Mouse (Mus musculus) heart, adult 2 months (tissue): Measurements from ENCODE around the gene Tmem189.

Experiments
- CTCF ChIP-seq: fragments of 200-600 bp; IDR thresholded peaks from 2 replicates; pipeline ENCODE4 v1.8.1; 2022; ENCODE audit warnings: antibody characterized with exemption, mild to moderate bottlenecking, moderate library complexity
- POLR2A ChIP-seq: fragments of 200-500 bp; IDR thresholded peaks from 2 replicates; pipeline ENCODE4 v1.6.1; 2011; ENCODE audit warnings: mild to moderate bottlenecking, low read depth, low read length, control low read depth; ENCODE audit not compliant: insufficient read depth

DNA sequence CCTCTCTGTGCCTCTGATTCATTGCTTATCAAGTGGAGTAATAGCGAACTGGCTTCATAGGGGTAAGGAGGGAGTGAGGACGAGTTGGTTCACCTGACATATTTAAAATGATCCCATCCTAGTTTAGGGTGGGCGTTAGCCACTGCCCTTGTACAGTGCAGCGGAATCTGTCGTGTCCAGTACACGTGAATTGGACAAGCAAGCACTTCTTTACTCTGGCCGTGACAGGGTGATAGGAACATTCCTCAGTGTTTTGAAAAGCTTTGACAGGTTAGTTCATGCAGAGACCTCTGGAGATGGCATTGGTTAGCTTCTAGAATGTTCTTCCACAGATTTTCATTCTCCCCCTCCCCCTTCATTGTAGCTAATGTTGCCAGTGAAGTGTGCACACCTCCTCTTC lies 5.3 kb upstream of the Tmem189 start:
- TF ChIP-seq POLR2A: no peak
- no peak for TF ChIP-seq CTCF
